In the genomic region with DNA sequence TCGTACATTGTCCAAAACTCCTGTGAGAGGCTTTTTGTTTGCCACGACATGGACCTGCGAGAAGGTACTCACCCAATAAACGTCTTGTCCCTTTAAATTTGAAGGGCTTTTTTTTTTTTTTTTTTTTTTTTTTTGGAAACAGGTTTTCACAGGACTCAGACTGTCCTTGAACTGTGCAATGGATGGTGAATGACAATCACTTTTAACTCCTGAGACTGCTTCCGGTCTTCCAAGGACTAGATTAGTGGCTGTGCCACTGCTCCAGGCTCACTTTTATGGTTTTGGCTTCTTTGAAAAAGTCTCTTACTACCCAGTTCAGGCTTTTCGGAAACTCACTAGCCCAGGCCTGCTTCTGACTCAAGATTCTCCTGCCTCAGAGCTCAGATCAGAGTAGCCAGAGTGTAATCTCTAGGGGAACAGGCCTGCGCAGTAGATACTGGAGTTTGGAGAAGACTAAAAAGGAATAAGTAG, we compare ENCODE assay signal across 8 mouse cellular contexts. TPM values are rescaled to one million over a fixed set of nuclear protein-coding genes. Genes with fewer than 3 reads are reported as not detected.
DNase-seq lines count a peak whose midpoint lies in the region; ATAC-seq and TF ChIP-seq lines count a peak whose summit lies in the region.

No protein-coding gene starts in this region.

- ATAC-seq in heart, embryonic 15.5 days (replicated peaks; ENCODE audit: insufficient number of reproducible peaks, insufficient read depth, low FRiP score, low read depth): peak; percentile 59; the same call in 1 of the 2 replicates
- peak; percentile 27; the same call in 1 of the 2 replicates for ATAC-seq in limb, embryonic 14.5 days (ENCODE audit: low FRiP score, low read depth)
- ATAC-seq in neural tube, embryonic 12.5 days (ENCODE audit: low FRiP score, low read depth): peak; percentile 67

- 13% methylated on average over 7 of the region's 7 CpGs for WGBS in cerebellum, adult 2 months
- WGBS in heart, embryonic 15.5 days: 15% methylated on average over 7 of the region's 7 CpGs
- WGBS in limb, embryonic 14.5 days: 16% methylated on average over 7 of the region's 7 CpGs
- 21% methylated on average over 7 of the region's 7 CpGs for WGBS in neural tube, embryonic 12.5 days

- no peak overlapping the region; the same call in 1 of the 2 replicates for H3K27ac ChIP-seq in cerebellum, adult 2 months (ENCODE audit: insufficient read depth, low read length)
- H3K27ac ChIP-seq in cortical plate, adult 2 months (ENCODE audit: insufficient read depth, low read length): peak overlapping the region; percentile 55
- peak overlapping the region; percentile 76 for H3K27ac ChIP-seq in heart, embryonic 15.5 days
- 0 out of 2 replicates have a peak overlapping the region, but pooled peaks have one; percentile 14 for H3K27ac ChIP-seq in limb, embryonic 14.5 days (replicated peaks; ENCODE audit: low read depth, low read length)
- no peak overlapping the region for H3K27ac ChIP-seq in neural tube, embryonic 12.5 days

- H3K4me1 ChIP-seq in cerebellum, adult 2 months (ENCODE audit: control insufficient read depth, insufficient read depth, low read length): no peaks in the 10 kb centered on the region
- H3K4me1 ChIP-seq in cortical plate, adult 2 months (ENCODE audit: control insufficient read depth, insufficient read depth, low read length): 0 out of 2 replicates have a peak, but pooled peaks cover 2% of the 10 kb centered on the region
- peaks cover 14% of the 10 kb centered on the region for H3K4me1 ChIP-seq in heart, embryonic 15.5 days (replicated peaks)
- H3K4me1 ChIP-seq in limb, embryonic 14.5 days (ENCODE audit: control insufficient read depth, insufficient read depth, low read length): no peaks in the 10 kb centered on the region
- H3K4me1 ChIP-seq in neural tube, embryonic 12.5 days: peaks cover 6% of the 10 kb centered on the region; the same call in 1 of the 2 replicates

- H3K36me3 ChIP-seq in heart, embryonic 15.5 days: peaks cover 19% of the 10 kb centered on the region
- H3K36me3 ChIP-seq in limb, embryonic 14.5 days (ENCODE audit: control insufficient read depth, insufficient read depth, low read length): peaks cover 4% of the 10 kb centered on the region; the same call in 1 of the 2 replicates
- no peaks in the 10 kb centered on the region for H3K36me3 ChIP-seq in neural tube, embryonic 12.5 days

- peak overlapping the region; percentile 60 for H3K4me3 ChIP-seq in cerebellum, adult 2 months (replicated peaks; ENCODE audit: insufficient read depth, low read depth, low read length)
- H3K4me3 ChIP-seq in cortical plate, adult 2 months (ENCODE audit: insufficient read depth, low read length): peak overlapping the region; percentile 63
- peak overlapping the region; percentile 80 for H3K4me3 ChIP-seq in heart, embryonic 15.5 days
- peak overlapping the region; percentile 60 for H3K4me3 ChIP-seq in limb, embryonic 14.5 days (replicated peaks; ENCODE audit: low read length)
- H3K4me3 ChIP-seq in neural tube, embryonic 12.5 days: peak overlapping the region; percentile 48

- H3K27me3 ChIP-seq in cerebellum, adult 2 months (ENCODE audit: control insufficient read depth, insufficient read depth, low read length): no peaks in the 10 kb centered on the region
- H3K27me3 ChIP-seq in heart, embryonic 15.5 days: no peaks in the 10 kb centered on the region
- no peaks in the 10 kb centered on the region for H3K27me3 ChIP-seq in limb, embryonic 14.5 days (ENCODE audit: control insufficient read depth, insufficient read depth, low read length)
- H3K27me3 ChIP-seq in neural tube, embryonic 12.5 days (replicated peaks): no peaks in the 10 kb centered on the region

- DNase-seq in cerebellum, adult 2 months: peak; percentile 13 to 27
- DNase-seq in cerebellum, postnatal 10 days: no peak
- peak; percentile 48 for DNase-seq in 3T3-L1 (ENCODE audit: low read depth, low spot score)
- no peak for DNase-seq in limb, embryonic 14.5 days (ENCODE audit: low spot score)
- no peak for DNase-seq in layer of hippocampus, postnatal 14 days (ENCODE audit: low spot score in 2 of 2)

- H3K4me2 ChIP-seq in heart, embryonic 15.5 days: peak overlapping the region; percentile 67
- H3K4me2 ChIP-seq in limb, embryonic 14.5 days (replicated peaks; ENCODE audit: low read depth, low read length, severe bottlenecking): peak overlapping the region; percentile 42
- peak overlapping the region; percentile 58 for H3K4me2 ChIP-seq in neural tube, embryonic 12.5 days (replicated peaks)

- peak overlapping the region; percentile 75; the same call in 1 of the 2 replicates for H3K9ac ChIP-seq in heart, embryonic 15.5 days
- H3K9ac ChIP-seq in limb, embryonic 14.5 days (ENCODE audit: low read depth, low read length, severe bottlenecking): peak overlapping the region; percentile 8; the same call in 1 of the 2 replicates
- H3K9ac ChIP-seq in neural tube, embryonic 12.5 days: no peak overlapping the region

- TF ChIP-seq CTCF in cerebellum, adult 2 months (IDR thresholded peaks at IDR 0.05; ENCODE audit: borderline replicate concordance, insufficient read depth, low read depth, low read length): no peak
- TF ChIP-seq CTCF in cortical plate, adult 2 months (IDR thresholded peaks at IDR 0.05; ENCODE audit: extremely low read depth, insufficient read depth, low read length): no peak

- H3K9me3 ChIP-seq in heart, embryonic 15.5 days (replicated peaks): no peaks in the 10 kb centered on the region
- no peaks in the 10 kb centered on the region for H3K9me3 ChIP-seq in limb, embryonic 14.5 days (ENCODE audit: control insufficient read depth, low read length)
- H3K9me3 ChIP-seq in neural tube, embryonic 12.5 days: no peaks in the 10 kb centered on the region

- TF ChIP-seq POLR2A in cerebellum, adult 2 months (IDR thresholded peaks at IDR 0.05; ENCODE audit: borderline replicate concordance, insufficient read depth, low read length): no peak
- TF ChIP-seq POLR2A in cortical plate, adult 2 months (IDR thresholded peaks at IDR 0.05; ENCODE audit: extremely low read depth, insufficient read depth, low read length): no peak
- no peak for TF ChIP-seq POLR2A in limb, embryonic 14.5 days (IDR thresholded peaks at IDR 0.05; ENCODE audit: borderline replicate concordance, extremely low read depth, insufficient read depth, insufficient read length)

RNA-seq across cellular contexts. Expression of a gene that starts 0.4 kb away (rescaled TPM):
- 102 and 103 TPM in 2 replicates for polyA plus RNA-seq in cerebellum, adult 2 months (2012; rRNA removed)
- 98.8 and 109 TPM in 2 replicates for polyA plus RNA-seq in cortical plate, adult 2 months (2012; rRNA removed)
- polyA plus RNA-seq in heart, embryonic 15.5 days (2015; fragmentation: Nextera tagmentation; extraction: Ambion mirVana): 102 and 121 TPM in 2 replicates
- polyA plus RNA-seq in limb, embryonic 14.5 days (2012; rRNA removed): 50.9 and 66.8 TPM in 2 replicates
- polyA plus RNA-seq in limb, embryonic 14.5 days (2014; fragmentation: Nextera tagmentation; extraction: Ambion mirVana): 80.9 and 86.5 TPM in 2 replicates
- polyA plus RNA-seq in neural tube, embryonic 12.5 days (2016; fragmentation: Nextera tagmentation; extraction: Ambion mirVana): 64.0 and 65.7 TPM in 2 replicates
- total RNA-seq in layer of hippocampus, postnatal 14 days (2021): 10 to 100 TPM; 21.2 to 24.3 TPM

RNA-seq across cellular contexts. Expression of a gene that starts 7.1 kb away (rescaled TPM):
- 27.0 and 28.5 TPM in 2 replicates for polyA plus RNA-seq in cerebellum, adult 2 months (2012; rRNA removed)
- 20.1 and 20.9 TPM in 2 replicates for polyA plus RNA-seq in cortical plate, adult 2 months (2012; rRNA removed)
- 35.8 and 42.3 TPM in 2 replicates for polyA plus RNA-seq in heart, embryonic 15.5 days (2015; fragmentation: Nextera tagmentation; extraction: Ambion mirVana)
- polyA plus RNA-seq in limb, embryonic 14.5 days (2012; rRNA removed): 8.2 and 15.5 TPM in 2 replicates
- polyA plus RNA-seq in limb, embryonic 14.5 days (2014; fragmentation: Nextera tagmentation; extraction: Ambion mirVana): 48.2 and 52.1 TPM in 2 replicates
- polyA plus RNA-seq in neural tube, embryonic 12.5 days (2016; fragmentation: Nextera tagmentation; extraction: Ambion mirVana): 66.7 and 67.8 TPM in 2 replicates
- 10 to 100 TPM; 43.5 to 45.0 TPM for total RNA-seq in layer of hippocampus, postnatal 14 days (2021)

RNA-seq across cellular contexts. Expression of a gene that starts 47.6 kb away (rescaled TPM):
- 1.8 and 1.9 TPM in 2 replicates for polyA plus RNA-seq in cerebellum, adult 2 months (2012; rRNA removed)
- polyA plus RNA-seq in cortical plate, adult 2 months (2012; rRNA removed): 2.1 and 3.7 TPM in 2 replicates
- 6.4 and 8.1 TPM in 2 replicates for polyA plus RNA-seq in heart, embryonic 15.5 days (2015; fragmentation: Nextera tagmentation; extraction: Ambion mirVana)
- polyA plus RNA-seq in limb, embryonic 14.5 days (2012; rRNA removed): 32.7 and 32.9 TPM in 2 replicates
- 40.3 and 46.1 TPM in 2 replicates for polyA plus RNA-seq in limb, embryonic 14.5 days (2014; fragmentation: Nextera tagmentation; extraction: Ambion mirVana)
- 5.6 and 6.3 TPM in 2 replicates for polyA plus RNA-seq in neural tube, embryonic 12.5 days (2016; fragmentation: Nextera tagmentation; extraction: Ambion mirVana)
- 1 to 10 TPM; 3.1 to 3.6 TPM for total RNA-seq in layer of hippocampus, postnatal 14 days (2021)

Comparison
In these comparisons a context has a peak if more than half of its experiments do, and no peak if none do; other contexts are left out.
1. DNase-seq: peak in cerebellum, adult 2 months (2 of 2) and 3T3-L1 (single experiment); none in cerebellum, postnatal 10 days (0 of 2), limb, embryonic 14.5 days (single experiment) and layer of hippocampus, postnatal 14 days (0 of 2).
2. H3K27ac ChIP-seq: peak in cortical plate, adult 2 months (single experiment), heart, embryonic 15.5 days (single experiment) and limb, embryonic 14.5 days (single experiment); none in cerebellum, adult 2 months (single experiment) and neural tube, embryonic 12.5 days (single experiment).
3. Peak in every context shown above with its lines, with median percentiles within 50 percentile points of each other: H3K4me3 ChIP-seq, ATAC-seq and H3K4me2 ChIP-seq.